Mouse (Mus musculus): ENCODE data around the gene Zdhhc20. TPM values are rescaled to one million over a fixed set of nuclear protein-coding genes. Genes with fewer than 3 reads are reported as not detected.
A peak's percentile ranks its signal among the peaks of the same experiment; 100 is the strongest.

Gene Zdhhc20
- polyA plus RNA-seq, 1 experiment, result 5.1 TPM

DNA sequence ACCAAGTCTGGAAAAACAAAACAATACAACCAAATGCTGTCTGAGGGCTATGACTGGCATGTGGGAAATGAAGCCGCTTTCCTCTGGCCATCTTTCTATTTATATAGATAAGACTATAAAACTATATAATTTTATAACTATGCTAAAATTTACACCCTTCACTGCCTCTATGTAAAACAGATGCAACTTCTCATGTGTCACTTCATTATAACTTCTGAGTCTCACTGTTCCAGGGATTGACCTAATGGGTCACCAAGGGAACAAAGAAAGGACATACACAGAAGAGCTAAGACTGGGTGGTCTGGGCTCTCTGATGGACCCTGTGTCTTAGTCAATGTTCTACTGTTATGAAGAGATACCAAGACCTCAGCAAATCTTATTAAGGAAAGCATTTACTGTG, 2.9 kb upstream of the Zdhhc20 start:
- H3K36me3 ChIP-seq (ENCODE audit: control insufficient read depth, insufficient read depth, low read length), result no peaks in the 10 kb centered on the region
- WGBS, result 97% methylated on average over 1 of the region's 1 CpGs
- no peak for DNase-seq (ENCODE audit: low read depth in 1 of 2, low spot score in 2 of 2)
- H3K4me3 ChIP-seq (ENCODE audit: extremely low read depth, insufficient read depth, insufficient read length), result no peak overlapping the region
- no peaks in the 10 kb centered on the region for H3K27me3 ChIP-seq (ENCODE audit: control insufficient read depth, insufficient read depth, low read length)
- peaks cover 6% of the 10 kb centered on the region for H3K4me1 ChIP-seq (ENCODE audit: control insufficient read depth, insufficient read depth, insufficient read length)
- TF ChIP-seq CTCF (IDR thresholded peaks at IDR 0.05; ENCODE audit: extremely low read depth, insufficient read depth, insufficient read length, insufficient replicate concordance) (no peak), POLR2A (IDR thresholded peaks at IDR 0.05; ENCODE audit: low read depth, low read length) (no peak)
- no peak overlapping the region for H3K27ac ChIP-seq (ENCODE audit: insufficient read depth, low read length)

DNA sequence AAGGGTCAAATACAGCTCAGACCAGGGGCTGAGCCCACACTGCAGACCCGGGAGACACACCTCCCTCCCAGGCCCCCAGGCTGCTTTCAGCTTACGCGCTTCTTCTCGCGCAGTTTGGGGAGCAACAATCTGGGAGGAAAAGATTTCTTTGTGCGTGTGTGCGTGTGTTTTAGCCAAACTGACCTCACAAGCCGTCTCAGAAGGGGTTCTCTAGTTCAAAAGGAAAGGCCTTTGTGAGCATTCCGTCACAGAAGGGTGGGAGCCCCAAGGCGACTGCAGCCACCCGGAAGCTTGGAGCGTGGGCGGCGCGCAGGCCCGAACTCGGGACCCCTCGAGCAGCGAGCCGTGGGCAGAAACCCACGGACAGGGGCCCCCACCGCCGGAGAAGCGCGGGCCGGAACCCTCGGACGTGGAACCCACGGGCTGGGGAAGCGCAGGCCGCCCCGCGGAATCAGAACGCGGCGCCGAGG, 500 bp downstream of the Zdhhc20 start:
- under 1% methylated on average over 35 of the region's 37 CpGs for WGBS
- DNase-seq (ENCODE audit: low read depth in 1 of 2, low spot score in 2 of 2), result peak in 1 of 2 experiments; percentile 58
- peak overlapping the region; percentile 99 for H3K4me3 ChIP-seq (ENCODE audit: extremely low read depth, insufficient read depth, insufficient read length)
- no peaks in the 10 kb centered on the region for H3K36me3 ChIP-seq (ENCODE audit: control insufficient read depth, insufficient read depth, low read length)
- peaks cover 10% of the 10 kb centered on the region for H3K4me1 ChIP-seq (ENCODE audit: control insufficient read depth, insufficient read depth, insufficient read length)
- H3K27ac ChIP-seq (ENCODE audit: insufficient read depth, low read length), result peak overlapping the region; percentile 85
- TF ChIP-seq CTCF (IDR thresholded peaks at IDR 0.05; ENCODE audit: extremely low read depth, insufficient read depth, insufficient read length, insufficient replicate concordance) (no peak), POLR2A (IDR thresholded peaks at IDR 0.05; ENCODE audit: low read depth, low read length) (no peak)
- H3K27me3 ChIP-seq (ENCODE audit: control insufficient read depth, insufficient read depth, low read length), result no peaks in the 10 kb centered on the region

DNA sequence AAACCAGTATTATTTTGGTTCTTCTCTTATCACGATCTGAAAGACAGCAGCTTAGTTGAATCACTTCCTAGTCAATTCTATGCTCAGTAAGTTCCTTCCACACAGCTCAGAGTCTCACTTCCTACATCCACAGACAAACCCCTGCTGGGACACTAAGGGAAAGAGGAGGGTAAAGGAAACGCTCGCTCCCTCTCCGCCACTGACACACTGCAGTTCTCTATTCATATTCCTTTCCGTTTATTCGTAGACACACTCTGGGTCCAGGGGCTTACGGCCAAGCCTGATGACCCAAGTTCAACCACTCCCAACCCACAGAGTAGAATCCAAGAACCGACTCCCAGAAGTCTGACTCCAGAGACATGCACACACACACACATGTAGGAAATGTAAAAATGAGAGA, 2.9 kb downstream of the Zdhhc20 start:
- H3K27me3 ChIP-seq (ENCODE audit: control insufficient read depth, insufficient read depth, low read length), result no peaks in the 10 kb centered on the region
- WGBS, result 36% methylated on average over 8 of the region's 8 CpGs
- no peak for TF ChIP-seq CTCF (IDR thresholded peaks at IDR 0.05; ENCODE audit: extremely low read depth, insufficient read depth, insufficient read length, insufficient replicate concordance)
- TF ChIP-seq POLR2A (IDR thresholded peaks at IDR 0.05; ENCODE audit: low read depth, low read length), result no peak
- H3K4me3 ChIP-seq (ENCODE audit: extremely low read depth, insufficient read depth, insufficient read length), result no peak overlapping the region
- no peaks in the 10 kb centered on the region for H3K36me3 ChIP-seq (ENCODE audit: control insufficient read depth, insufficient read depth, low read length)
- H3K27ac ChIP-seq (ENCODE audit: insufficient read depth, low read length), result no peak overlapping the region
- peaks cover 13% of the 10 kb centered on the region for H3K4me1 ChIP-seq (ENCODE audit: control insufficient read depth, insufficient read depth, insufficient read length)
- no peak for DNase-seq (ENCODE audit: low read depth in 1 of 2, low spot score in 2 of 2)

DNA sequence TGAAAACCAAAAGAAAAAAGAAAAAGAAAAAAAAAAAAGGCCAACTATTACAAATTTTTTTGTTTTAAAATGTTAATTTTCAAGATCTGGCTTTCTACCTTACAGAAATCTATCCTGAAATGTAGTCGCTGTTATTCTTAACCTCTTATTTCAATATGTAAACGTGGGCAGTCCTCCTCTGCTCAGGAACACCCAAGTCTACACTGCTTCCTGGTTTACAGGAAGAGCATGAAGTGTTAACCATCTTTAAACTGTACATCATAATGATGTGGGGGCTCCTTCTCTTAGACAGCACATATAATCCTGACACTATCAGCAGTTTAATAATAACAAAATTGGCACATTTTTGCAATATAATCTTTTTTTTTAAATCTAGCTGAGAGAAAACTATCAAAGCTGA, 4.0 kb downstream of the Zdhhc20 start:
- peaks cover 13% of the 10 kb centered on the region for H3K4me1 ChIP-seq (ENCODE audit: control insufficient read depth, insufficient read depth, insufficient read length)
- no peaks in the 10 kb centered on the region for H3K36me3 ChIP-seq (ENCODE audit: control insufficient read depth, insufficient read depth, low read length)
- H3K27ac ChIP-seq (ENCODE audit: insufficient read depth, low read length), result no peak overlapping the region
- DNase-seq (ENCODE audit: low read depth in 1 of 2, low spot score in 2 of 2), result no peak
- TF ChIP-seq POLR2A (IDR thresholded peaks at IDR 0.05; ENCODE audit: low read depth, low read length), result no peak
- no peak for TF ChIP-seq CTCF (IDR thresholded peaks at IDR 0.05; ENCODE audit: extremely low read depth, insufficient read depth, insufficient read length, insufficient replicate concordance)
- H3K27me3 ChIP-seq (ENCODE audit: control insufficient read depth, insufficient read depth, low read length), result no peaks in the 10 kb centered on the region
- WGBS, result 11% methylated on average over 2 of the region's 2 CpGs
- H3K4me3 ChIP-seq (ENCODE audit: extremely low read depth, insufficient read depth, insufficient read length), result no peak overlapping the region

DNA sequence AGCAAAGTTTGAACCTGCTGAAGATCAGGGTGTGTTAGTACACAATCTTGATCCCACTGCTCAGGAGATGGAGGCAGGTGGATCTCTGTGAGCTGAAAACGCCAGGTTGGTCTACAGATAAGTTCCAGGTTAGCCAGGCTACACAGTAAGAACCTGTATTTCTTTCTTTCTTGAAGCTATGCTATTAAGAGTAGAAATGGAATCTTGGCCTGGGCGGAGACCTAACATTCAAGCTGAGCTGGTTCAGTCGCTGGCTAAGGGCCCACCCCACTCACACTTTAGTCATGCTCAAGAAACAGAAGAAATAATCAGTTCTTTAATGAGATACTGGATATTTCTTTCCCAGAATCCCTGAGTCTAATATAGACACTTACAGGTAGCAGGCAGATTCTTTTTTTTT, 6.7 kb downstream of the Zdhhc20 start:
- Histone ChIP-seq H3K27ac (ENCODE audit: insufficient read depth, low read length) (no peak overlapping the region), H3K4me1 (ENCODE audit: control insufficient read depth, insufficient read depth, insufficient read length) (peaks cover 10% of the 10 kb centered on the region), H3K36me3 (ENCODE audit: control insufficient read depth, insufficient read depth, low read length) (no peaks in the 10 kb centered on the region), H3K4me3 (ENCODE audit: extremely low read depth, insufficient read depth, insufficient read length) (no peak overlapping the region), H3K27me3 (ENCODE audit: control insufficient read depth, insufficient read depth, low read length) (no peaks in the 10 kb centered on the region)
- no peak for TF ChIP-seq POLR2A (IDR thresholded peaks at IDR 0.05; ENCODE audit: low read depth, low read length)
- no peak for TF ChIP-seq CTCF (IDR thresholded peaks at IDR 0.05; ENCODE audit: extremely low read depth, insufficient read depth, insufficient read length, insufficient replicate concordance)
- WGBS, result 94% methylated on average over 3 of the region's 3 CpGs
- no peak for DNase-seq (ENCODE audit: low read depth in 1 of 2, low spot score in 2 of 2)

DNA sequence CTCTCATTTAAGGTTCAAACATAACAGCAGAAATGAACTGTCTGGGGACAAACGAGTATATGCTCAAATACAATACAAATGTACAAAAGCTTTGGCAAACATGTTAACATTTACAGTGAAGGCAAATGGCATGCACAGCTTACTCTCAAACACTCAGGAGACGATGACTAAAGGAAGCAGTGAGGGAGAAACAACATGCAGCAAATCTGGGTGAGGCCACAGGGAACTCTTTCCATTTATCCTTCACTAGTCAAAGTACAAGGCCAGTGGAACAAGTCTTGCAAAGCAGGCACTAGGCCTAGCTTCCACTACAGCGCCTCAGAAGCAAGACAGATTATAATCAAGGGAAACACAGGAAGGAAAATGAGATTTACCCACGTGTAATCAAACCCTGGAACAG, 7.4 kb downstream of the Zdhhc20 start:
- Histone ChIP-seq H3K36me3 (ENCODE audit: control insufficient read depth, insufficient read depth, low read length) (no peaks in the 10 kb centered on the region), H3K4me3 (ENCODE audit: extremely low read depth, insufficient read depth, insufficient read length) (no peak overlapping the region), H3K4me1 (ENCODE audit: control insufficient read depth, insufficient read depth, insufficient read length) (peaks cover 5% of the 10 kb centered on the region), H3K27me3 (ENCODE audit: control insufficient read depth, insufficient read depth, low read length) (no peaks in the 10 kb centered on the region), H3K27ac (ENCODE audit: insufficient read depth, low read length) (no peak overlapping the region)
- TF ChIP-seq POLR2A (IDR thresholded peaks at IDR 0.05; ENCODE audit: low read depth, low read length) (no peak), CTCF (IDR thresholded peaks at IDR 0.05; ENCODE audit: extremely low read depth, insufficient read depth, insufficient read length, insufficient replicate concordance) (no peak)
- 53% methylated on average over 4 of the region's 4 CpGs for WGBS
- DNase-seq (ENCODE audit: low read depth in 1 of 2, low spot score in 2 of 2), result no peak

DNA sequence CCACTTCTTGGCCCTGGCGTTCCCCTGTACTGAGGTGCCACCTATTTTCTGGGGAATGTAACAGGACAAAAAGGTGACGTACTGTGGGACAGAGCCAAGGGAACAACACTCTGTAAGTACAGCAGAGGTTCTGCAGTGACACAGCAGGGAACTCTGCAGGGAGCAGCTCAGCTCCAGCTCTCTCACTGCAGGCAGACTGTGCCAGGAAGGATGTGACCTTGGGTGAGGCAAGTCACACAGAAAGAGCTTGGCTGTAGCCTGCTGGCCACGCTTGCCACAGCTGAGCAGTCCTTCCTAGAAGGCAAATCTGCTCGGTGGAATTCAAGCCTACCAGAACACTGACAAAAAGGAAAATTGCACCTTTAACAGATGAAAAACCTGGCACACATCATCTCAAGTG, 8.3 kb downstream of the Zdhhc20 start:
- H3K27me3 ChIP-seq (ENCODE audit: control insufficient read depth, insufficient read depth, low read length), result no peaks in the 10 kb centered on the region
- TF ChIP-seq POLR2A (IDR thresholded peaks at IDR 0.05; ENCODE audit: low read depth, low read length) (no peak), CTCF (IDR thresholded peaks at IDR 0.05; ENCODE audit: extremely low read depth, insufficient read depth, insufficient read length, insufficient replicate concordance) (no peak)
- H3K36me3 ChIP-seq (ENCODE audit: control insufficient read depth, insufficient read depth, low read length), result no peaks in the 10 kb centered on the region
- DNase-seq (ENCODE audit: low read depth in 1 of 2, low spot score in 2 of 2), result no peak
- H3K27ac ChIP-seq (ENCODE audit: insufficient read depth, low read length), result peak overlapping the region; percentile 1; the same call in 1 of the 2 replicates
- H3K4me1 ChIP-seq (ENCODE audit: control insufficient read depth, insufficient read depth, insufficient read length), result peaks cover 3% of the 10 kb centered on the region
- 68% methylated on average over 4 of the region's 4 CpGs for WGBS
- H3K4me3 ChIP-seq (ENCODE audit: extremely low read depth, insufficient read depth, insufficient read length), result no peak overlapping the region
